Mouse (Mus musculus): ENCODE measurements around the gene Neb. TPM values are rescaled to one million over a fixed set of nuclear protein-coding genes. Genes with fewer than 3 reads are reported as not detected.

Neb gene
- polyA plus RNA-seq, 1 experiment from 2014 or later, result 10.6 TPM

GRCm38 (mm10) chr2:52372080-52372479 lies 6.2 kb downstream of the Neb start:
- H3K36me3 ChIP-seq, result no peaks in the 10 kb centered on the region
- H3K4me3 ChIP-seq (replicated peaks), result no peak overlapping the region
- H3K4me2 ChIP-seq, result no peak overlapping the region
- no peak for ATAC-seq (replicated peaks; ENCODE audit: low FRiP score)
- WGBS, result 49% methylated on average over 4 of the region's 4 CpGs
- H3K9ac ChIP-seq, result no peak overlapping the region
- H3K27ac ChIP-seq, result no peak overlapping the region
- no peaks in the 10 kb centered on the region for H3K27me3 ChIP-seq
- H3K9me3 ChIP-seq (replicated peaks), result no peaks in the 10 kb centered on the region
- H3K4me1 ChIP-seq, result no peaks in the 10 kb centered on the region

- Histone ChIP-seq H3K4me2 (no peak overlapping the region), H3K36me3 (no peaks in the 10 kb centered on the region), H3K4me1 (no peaks in the 10 kb centered on the region), H3K4me3 (replicated peaks) (no peak overlapping the region), H3K9me3 (replicated peaks) (no peaks in the 10 kb centered on the region), H3K27me3 (no peaks in the 10 kb centered on the region), H3K27ac (no peak overlapping the region), H3K9ac (no peak overlapping the region)
- WGBS, result 25% methylated on average over 2 of the region's 2 CpGs
- no peak for ATAC-seq (replicated peaks; ENCODE audit: low FRiP score)
Observed at GRCm38 (mm10) chr2:52371066-52371465, 7.2 kb downstream of the Neb start.

GRCm38 (mm10) chr2:52369622-52370021 lies 8.7 kb downstream of the Neb start:
- H3K27me3 ChIP-seq, result no peaks in the 10 kb centered on the region
- H3K36me3 ChIP-seq, result no peaks in the 10 kb centered on the region
- H3K27ac ChIP-seq, result no peak overlapping the region
- 0 out of 2 replicates have a peak, but pooled peaks cover 2% of the 10 kb centered on the region for H3K4me1 ChIP-seq
- ATAC-seq (replicated peaks; ENCODE audit: low FRiP score), result no peak
- no peak overlapping the region for H3K9ac ChIP-seq
- H3K4me3 ChIP-seq (replicated peaks), result no peak overlapping the region
- whole genome bisulfite sequencing, result 71% methylated on average over 6 of the region's 6 CpGs
- no peak overlapping the region for H3K4me2 ChIP-seq
- H3K9me3 ChIP-seq (replicated peaks), result no peaks in the 10 kb centered on the region

- Histone ChIP-seq H3K27me3 (no peaks in the 10 kb centered on the region), H3K4me2 (no peak overlapping the region), H3K36me3 (no peaks in the 10 kb centered on the region), H3K9me3 (replicated peaks) (no peaks in the 10 kb centered on the region), H3K4me3 (replicated peaks) (no peak overlapping the region), H3K27ac (no peak overlapping the region), H3K9ac (no peak overlapping the region), H3K4me1 (0 out of 2 replicates have a peak, but pooled peaks cover 5% of the 10 kb centered on the region)
- no peak for ATAC-seq (replicated peaks; ENCODE audit: low FRiP score)
- WGBS, result 80% methylated on average over 5 of the region's 5 CpGs
Observed at GRCm38 (mm10) chr2:52367665-52368064, 10.6 kb downstream of the Neb start.

GRCm38 (mm10) chr2:52367248-52367647 lies 11.0 kb downstream of the Neb start:
- no peaks in the 10 kb centered on the region for H3K9me3 ChIP-seq (replicated peaks)
- H3K4me1 ChIP-seq, result 0 out of 2 replicates have a peak, but pooled peaks cover 5% of the 10 kb centered on the region
- ATAC-seq (replicated peaks; ENCODE audit: low FRiP score), result no peak
- H3K4me3 ChIP-seq (replicated peaks), result no peak overlapping the region
- H3K36me3 ChIP-seq, result no peaks in the 10 kb centered on the region
- 73% methylated on average over 13 of the region's 13 CpGs for WGBS
- H3K4me2 ChIP-seq, result no peak overlapping the region
- H3K27ac ChIP-seq, result no peak overlapping the region
- no peaks in the 10 kb centered on the region for H3K27me3 ChIP-seq
- H3K9ac ChIP-seq, result no peak overlapping the region

- Histone ChIP-seq H3K4me3 (replicated peaks) (no peak overlapping the region), H3K9ac (no peak overlapping the region), H3K27me3 (no peaks in the 10 kb centered on the region), H3K27ac (no peak overlapping the region), H3K9me3 (replicated peaks) (no peaks in the 10 kb centered on the region), H3K4me2 (no peak overlapping the region), H3K36me3 (no peaks in the 10 kb centered on the region), H3K4me1 (0 out of 2 replicates have a peak, but pooled peaks cover 5% of the 10 kb centered on the region)
- 88% methylated on average over 9 of the region's 9 CpGs for WGBS
- ATAC-seq (replicated peaks; ENCODE audit: low FRiP score), result no peak
Observed at GRCm38 (mm10) chr2:52361086-52361485, 17.2 kb downstream of the Neb start.

GRCm38 (mm10) chr2:52359722-52360121 lies 18.6 kb downstream of the Neb start:
- Histone ChIP-seq H3K27ac (no peak overlapping the region), H3K9me3 (replicated peaks) (no peaks in the 10 kb centered on the region), H3K27me3 (no peaks in the 10 kb centered on the region), H3K9ac (no peak overlapping the region), H3K4me2 (no peak overlapping the region), H3K4me1 (0 out of 2 replicates have a peak, but pooled peaks cover 3% of the 10 kb centered on the region), H3K36me3 (no peaks in the 10 kb centered on the region), H3K4me3 (replicated peaks) (no peak overlapping the region)
- ATAC-seq (replicated peaks; ENCODE audit: low FRiP score), result no peak
- 92% methylated on average over 1 of the region's 1 CpGs for WGBS

- Histone ChIP-seq H3K27ac (no peak overlapping the region), H3K4me3 (replicated peaks) (no peak overlapping the region), H3K9ac (no peak overlapping the region), H3K36me3 (no peaks in the 10 kb centered on the region), H3K4me1 (no peaks in the 10 kb centered on the region), H3K27me3 (no peaks in the 10 kb centered on the region), H3K4me2 (no peak overlapping the region), H3K9me3 (replicated peaks) (no peaks in the 10 kb centered on the region)
- ATAC-seq (replicated peaks; ENCODE audit: low FRiP score), result no peak
- 73% methylated on average over 5 of the region's 5 CpGs for WGBS
Observed at GRCm38 (mm10) chr2:52358156-52358555, 20.1 kb downstream of the Neb start.

GRCm38 (mm10) chr2:52351029-52351428 lies 27.2 kb downstream of the Neb start:
- Histone ChIP-seq H3K9me3 (replicated peaks) (no peaks in the 10 kb centered on the region), H3K27me3 (no peaks in the 10 kb centered on the region), H3K9ac (no peak overlapping the region), H3K27ac (no peak overlapping the region), H3K4me1 (no peaks in the 10 kb centered on the region), H3K4me3 (replicated peaks) (no peak overlapping the region), H3K36me3 (no peaks in the 10 kb centered on the region), H3K4me2 (no peak overlapping the region)
- 89% methylated on average over 1 of the region's 1 CpGs for WGBS
- no peak for ATAC-seq (replicated peaks; ENCODE audit: low FRiP score)

GRCm38 (mm10) chr2:52340990-52341389 lies 37.3 kb downstream of the Neb start:
- WGBS, result 60% methylated on average over 7 of the region's 7 CpGs
- Histone ChIP-seq H3K4me1 (no peaks in the 10 kb centered on the region), H3K36me3 (no peaks in the 10 kb centered on the region), H3K4me2 (no peak overlapping the region), H3K9me3 (replicated peaks) (no peaks in the 10 kb centered on the region), H3K27ac (no peak overlapping the region), H3K9ac (no peak overlapping the region), H3K27me3 (no peaks in the 10 kb centered on the region), H3K4me3 (replicated peaks) (no peak overlapping the region)
- ATAC-seq (replicated peaks; ENCODE audit: low FRiP score), result no peak

GRCm38 (mm10) chr2:52335556-52335955 lies 42.7 kb downstream of the Neb start:
- Histone ChIP-seq H3K27me3 (no peaks in the 10 kb centered on the region), H3K9me3 (replicated peaks) (no peaks in the 10 kb centered on the region), H3K4me1 (0 out of 2 replicates have a peak, but pooled peaks cover 3% of the 10 kb centered on the region), H3K4me2 (no peak overlapping the region), H3K27ac (no peak overlapping the region), H3K36me3 (no peaks in the 10 kb centered on the region), H3K4me3 (replicated peaks) (no peak overlapping the region), H3K9ac (no peak overlapping the region)
- 79% methylated on average over 13 of the region's 13 CpGs for WGBS
- no peak for ATAC-seq (replicated peaks; ENCODE audit: low FRiP score)

- Histone ChIP-seq H3K36me3 (no peaks in the 10 kb centered on the region), H3K4me3 (replicated peaks) (no peak overlapping the region), H3K9me3 (replicated peaks) (no peaks in the 10 kb centered on the region), H3K9ac (no peak overlapping the region), H3K4me1 (0 out of 2 replicates have a peak, but pooled peaks cover 3% of the 10 kb centered on the region), H3K4me2 (no peak overlapping the region), H3K27me3 (no peaks in the 10 kb centered on the region), H3K27ac (no peak overlapping the region)
- 84% methylated on average over 8 of the region's 8 CpGs for WGBS
- ATAC-seq (replicated peaks; ENCODE audit: low FRiP score), result no peak
Observed at GRCm38 (mm10) chr2:52335087-52335486, 43.2 kb downstream of the Neb start.

GRCm38 (mm10) chr2:52333535-52333934 lies 44.7 kb downstream of the Neb start:
- 26% methylated on average over 2 of the region's 2 CpGs for WGBS
- no peak overlapping the region for H3K9ac ChIP-seq
- no peak for ATAC-seq (replicated peaks; ENCODE audit: low FRiP score)
- H3K27ac ChIP-seq, result no peak overlapping the region
- H3K27me3 ChIP-seq, result no peaks in the 10 kb centered on the region
- peaks cover 3% of the 10 kb centered on the region; the same call in 1 of the 2 replicates for H3K4me1 ChIP-seq
- no peaks in the 10 kb centered on the region for H3K36me3 ChIP-seq
- H3K9me3 ChIP-seq (replicated peaks), result no peaks in the 10 kb centered on the region
- H3K4me2 ChIP-seq, result no peak overlapping the region
- no peak overlapping the region for H3K4me3 ChIP-seq (replicated peaks)

All from kidney, embryonic 15.5 days (tissue).